9 mouse cellular contexts compared by ENCODE assay signal in the genomic region with DNA sequence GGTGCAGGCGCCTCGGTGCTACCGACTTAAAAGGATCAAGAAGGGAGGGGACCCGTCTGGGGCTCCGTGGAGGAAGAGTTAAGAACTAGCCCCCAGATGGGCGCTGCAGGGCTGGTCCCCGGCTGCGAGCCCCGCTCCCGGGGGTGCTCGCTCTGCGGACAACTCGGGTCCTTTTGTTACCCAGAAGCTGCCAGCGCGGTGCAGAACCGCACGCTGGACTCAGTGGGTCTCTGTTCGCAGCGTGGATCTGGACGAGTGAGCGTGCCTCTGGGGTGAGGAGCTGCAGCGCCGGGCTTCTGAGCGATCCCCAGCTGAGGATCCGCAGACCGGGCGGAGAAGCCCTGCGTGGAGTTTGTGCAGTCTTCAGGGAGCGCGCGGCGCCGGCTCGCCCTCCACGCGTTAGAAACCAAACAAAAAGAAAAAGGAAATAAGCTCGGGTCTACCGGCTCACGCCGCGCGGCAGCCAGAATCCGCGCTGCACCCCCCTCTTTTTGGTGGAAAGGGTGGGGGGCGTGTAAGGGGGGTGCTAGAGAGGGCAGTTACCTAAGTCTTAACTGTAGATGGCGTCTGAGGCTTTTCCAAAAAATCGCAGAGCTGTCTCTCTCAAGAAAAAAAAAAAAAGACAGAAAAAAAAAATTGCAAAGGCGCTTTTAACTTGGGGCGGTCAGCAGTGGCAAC. TPM values are rescaled to one million over a fixed set of nuclear protein-coding genes. Genes with fewer than 3 reads are reported as not detected.
A peak's percentile ranks its signal among the peaks of the same experiment; 100 is the strongest.
DNase-seq lines count a peak whose midpoint lies in the region; ATAC-seq and TF ChIP-seq lines count a peak whose summit lies in the region.
"Had no signal": no experiment of that assay in that cellular context is flagged by ENCODE, and none has a peak within 500 bp of the region (broad histone marks: within the 10 kb centered on the region; RNA-seq: fewer than 3 reads in every experiment).

No protein-coding gene starts in this region.

- H3K4me1 ChIP-seq in cerebellum, adult 2 months (ENCODE audit: control insufficient read depth, insufficient read depth, low read length), result no peaks in the 10 kb centered on the region
- H3K4me1 ChIP-seq in intestine, postnatal 0 days (replicated peaks; ENCODE audit: control insufficient read depth, insufficient read depth, low read length), result 0 out of 2 replicates have a peak, but pooled peaks cover 4% of the 10 kb centered on the region
- H3K4me1 ChIP-seq in midbrain, embryonic 16.5 days (ENCODE audit: control insufficient read depth, insufficient read depth, low read length), result peaks cover 14% of the 10 kb centered on the region

- under 1% methylated on average over 49 of the region's 49 CpGs for WGBS in cerebellum, adult 2 months
- WGBS in intestine, postnatal 0 days, result under 1% methylated on average over 49 of the region's 49 CpGs
- WGBS in midbrain, embryonic 16.5 days, result under 1% methylated on average over 49 of the region's 49 CpGs

- no peaks in the 10 kb centered on the region for H3K9me3 ChIP-seq in intestine, postnatal 0 days (ENCODE audit: control insufficient read depth)
- no peaks in the 10 kb centered on the region for H3K9me3 ChIP-seq in midbrain, embryonic 16.5 days (replicated peaks; ENCODE audit: control insufficient read depth, low read length, poor library complexity, severe bottlenecking)

- H3K27ac ChIP-seq in cerebellum, adult 2 months (ENCODE audit: insufficient read depth, low read length), result peak overlapping the region; percentile 25; the same call in 1 of the 2 replicates
- peak overlapping the region; percentile 82 for H3K27ac ChIP-seq in intestine, postnatal 0 days (ENCODE audit: low read depth, low read length)
- H3K27ac ChIP-seq in midbrain, embryonic 16.5 days (ENCODE audit: low read length), result peak overlapping the region; percentile 98

- peaks cover 7% of the 10 kb centered on the region; the same call in 1 of the 2 replicates for H3K27me3 ChIP-seq in cerebellum, adult 2 months (ENCODE audit: control insufficient read depth, insufficient read depth, low read length)
- H3K27me3 ChIP-seq in intestine, postnatal 0 days (replicated peaks; ENCODE audit: control insufficient read depth, insufficient read depth, low read length), result peaks cover 12% of the 10 kb centered on the region; the same call in 1 of the 2 replicates
- no peaks in the 10 kb centered on the region for H3K27me3 ChIP-seq in midbrain, embryonic 16.5 days (ENCODE audit: control insufficient read depth, insufficient read depth, low read depth, low read length)

- no peaks in the 10 kb centered on the region for H3K36me3 ChIP-seq in intestine, postnatal 0 days (ENCODE audit: control insufficient read depth, insufficient read depth)
- H3K36me3 ChIP-seq in midbrain, embryonic 16.5 days (ENCODE audit: control insufficient read depth, insufficient read depth, low read length), result no peaks in the 10 kb centered on the region
- H3K36me3 ChIP-seq: G1E had no signal

- H3K9ac ChIP-seq in intestine, postnatal 0 days (ENCODE audit: low read depth, low read length), result peak overlapping the region; percentile 71
- peak overlapping the region; percentile 98 for H3K9ac ChIP-seq in midbrain, embryonic 16.5 days (ENCODE audit: low read depth, low read length)

- peak overlapping the region; percentile 48 for H3K4me3 ChIP-seq in cerebellum, adult 2 months (replicated peaks; ENCODE audit: insufficient read depth, low read depth, low read length)
- peak overlapping the region; percentile 70 for H3K4me3 ChIP-seq in intestine, postnatal 0 days (ENCODE audit: low read depth, low read length)
- peak overlapping the region; percentile 77 for H3K4me3 ChIP-seq in midbrain, embryonic 16.5 days (ENCODE audit: low read depth, low read length)

- no peak for TF ChIP-seq CTCF in cerebellum, adult 2 months (IDR thresholded peaks at IDR 0.05; ENCODE audit: borderline replicate concordance, insufficient read depth, low read depth, low read length)
- TF ChIP-seq CTCF in intestine, postnatal 0 days (IDR thresholded peaks at IDR 0.05; ENCODE audit: low read depth), result peak; percentile 56

- TF ChIP-seq POLR2A in cerebellum, adult 2 months (IDR thresholded peaks at IDR 0.05; ENCODE audit: borderline replicate concordance, insufficient read depth, low read length), result no peak

- ATAC-seq in intestine, postnatal 0 days, result no peak
- peak; percentile 54 for ATAC-seq in midbrain, embryonic 16.5 days

- peak overlapping the region; percentile 78 for H3K4me2 ChIP-seq in intestine, postnatal 0 days (replicated peaks; ENCODE audit: low read depth)
- H3K4me2 ChIP-seq in midbrain, embryonic 16.5 days (ENCODE audit: low read length), result peak overlapping the region; percentile 85

- peak; percentile 29 to 49 for DNase-seq in cerebellum, adult 2 months
- no peak for DNase-seq in cerebellum, adult 9-10 months
- peak; percentile 79 for DNase-seq in embryo, embryonic 9.5 days (ENCODE audit: extremely low spot score)
- peak; percentile 82 to 86 for DNase-seq in heart, adult 18-20 months
- DNase-seq in liver, result peak; percentile 40
- DNase-seq in spleen, postnatal 10 days (ENCODE audit: low spot score in 2 of 2), result peak; percentile 56 to 66

RNA-seq across cellular contexts. Expression of gene Trib2, which starts 1.0 kb away (rescaled TPM):
- polyA plus RNA-seq in cerebellum, adult 2 months (2012; rRNA removed), result 25.9 and 29.1 TPM in 2 replicates
- total RNA-seq in heart, adult 18-20 months (2021), result 10 to 100 TPM; 16.1 to 21.0 TPM
- 11.2 and 12.2 TPM in 2 replicates for polyA plus RNA-seq in intestine, postnatal 0 days (2015; fragmentation: Nextera tagmentation; extraction: Ambion mirVana)
- polyA plus RNA-seq in midbrain, embryonic 16.5 days (2015; fragmentation: Nextera tagmentation; extraction: Ambion mirVana), result 146 and 148 TPM in 2 replicates
- polyA plus RNA-seq: G1E had no signal

Comparison
In these comparisons a context has a peak if more than half of its experiments do, and no peak if none do; other contexts are left out.
1. H3K27ac ChIP-seq: peak in every context shown above with its lines; median percentile 98 in midbrain, embryonic 16.5 days; 82 in intestine, postnatal 0 days; 25 in cerebellum, adult 2 months.